Mouse (Mus musculus) monocyte, adult 2 months (primary cell): ENCODE measurements around the gene Setd7.
"Not testable (repeated sequence)": the region's sequence is repeated elsewhere in the genome, so short reads cannot be mapped to it uniquely, and the experiment has no call there.

ENCODE experiments used
- DNase-seq, 2 experiments: peaks; one replicate each; pipeline ENCODE4 v3.0.0; 2022; ENCODE audit warnings: low spot score in 2 of 2, low read depth in 1 of 2

Gene Setd7

GRCm38 (mm10) chr3:51560511-51561108 lies at the start of gene Setd7:
Setd7 (minus strand) TSS chr3:51560879.
- peak in 1 of 2 experiments; percentile 46 for DNase-seq

- DNase-seq = no peak
Observed at GRCm38 (mm10) chr3:51604489-51604888, 43.8 kb upstream of the Setd7 start.

GRCm38 (mm10) chr3:51603705-51604291 lies 43.1 kb upstream of the Setd7 start:
- peak in 1 of 2 experiments; percentile 21 for DNase-seq

- no peak for DNase-seq
Observed at GRCm38 (mm10) chr3:51601461-51601860, 40.8 kb upstream of the Setd7 start.

- DNase-seq = no peak
Observed at GRCm38 (mm10) chr3:51600728-51601127, 40.0 kb upstream of the Setd7 start.

- no peak for DNase-seq
Observed at GRCm38 (mm10) chr3:51599057-51599630, 38.5 kb upstream of the Setd7 start.

- no peak for DNase-seq
Observed at GRCm38 (mm10) chr3:51596538-51596937, 35.9 kb upstream of the Setd7 start.

- no peak for DNase-seq
Observed at GRCm38 (mm10) chr3:51593506-51593905, 32.8 kb upstream of the Setd7 start.

GRCm38 (mm10) chr3:51591591-51591990 lies 30.9 kb upstream of the Setd7 start:
- no peak for DNase-seq

GRCm38 (mm10) chr3:51590207-51590892 lies 29.7 kb upstream of the Setd7 start:
- no peak for DNase-seq

- no peak for DNase-seq
Observed at GRCm38 (mm10) chr3:51587697-51588262, 27.1 kb upstream of the Setd7 start.

- peak in 1 of 2 experiments; percentile 55 for DNase-seq
Observed at GRCm38 (mm10) chr3:51583574-51584391, 23.1 kb upstream of the Setd7 start.

GRCm38 (mm10) chr3:51579243-51579642 lies 18.6 kb upstream of the Setd7 start:
- DNase-seq = not testable (repeated sequence)

- no peak for DNase-seq
Observed at GRCm38 (mm10) chr3:51577816-51578749, 17.4 kb upstream of the Setd7 start.

- DNase-seq = no peak
Observed at GRCm38 (mm10) chr3:51577359-51577758, 16.7 kb upstream of the Setd7 start.

GRCm38 (mm10) chr3:51573915-51574314 lies 13.2 kb upstream of the Setd7 start:
- DNase-seq = no peak

- DNase-seq = no peak
Observed at GRCm38 (mm10) chr3:51570200-51570599, 9.5 kb upstream of the Setd7 start.

- no peak for DNase-seq
Observed at GRCm38 (mm10) chr3:51561993-51562385, 1.3 kb upstream of the Setd7 start.

GRCm38 (mm10) chr3:51561109-51561992 lies 672 bp upstream of the Setd7 start:
- peak in 1 of 2 experiments; percentile 26 for DNase-seq
